Mouse (Mus musculus) testis, adult 2 months (tissue): Measurements from ENCODE around the gene Ncf2.

Experiments used
- CTCF ChIP-seq: fragments of 200-500 bp; IDR thresholded peaks from 2 replicates; pipeline ENCODE4 v1.5.1; 2012; ENCODE audit warnings: low read depth, mild to moderate bottlenecking, inconsistent platforms, low read length, moderate library complexity; ENCODE audit not compliant: control insufficient read depth, insufficient read depth, insufficient replicate concordance
- POLR2A ChIP-seq: fragments of 200-500 bp; IDR thresholded peaks from 2 replicates; pipeline ENCODE4 v1.6.1; 2012; ENCODE audit warnings: low read depth, mild to moderate bottlenecking, inconsistent platforms, low read length, moderate library complexity; ENCODE audit not compliant: control insufficient read depth

DNA sequence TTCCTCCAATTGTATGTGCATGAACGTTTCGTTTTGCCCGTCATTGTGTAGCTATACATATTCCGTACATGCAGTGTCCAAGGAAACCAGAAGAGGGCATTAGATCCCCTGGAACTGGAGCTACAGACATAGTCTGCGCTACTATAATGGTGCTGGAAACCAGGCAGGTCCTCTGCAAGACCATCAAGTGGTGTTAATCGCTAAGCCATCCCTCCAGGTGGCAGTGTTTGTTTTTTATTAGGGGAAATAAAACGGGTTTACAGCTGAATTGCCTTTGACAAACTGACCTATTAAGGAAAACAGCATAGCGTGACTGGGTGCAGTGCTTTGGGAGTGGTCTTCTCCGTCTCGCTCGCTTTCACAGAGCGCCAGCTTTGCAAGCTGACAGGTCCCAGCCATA is 9.7 kb upstream of the Ncf2 start:
- TF ChIP-seq POLR2A, result no peak
- peak; percentile 22; the same call in 1 of the 2 replicates for TF ChIP-seq CTCF
